Mouse (Mus musculus): ENCODE data around the gene Tmprss2. TPM values are rescaled to one million over a fixed set of nuclear protein-coding genes. Genes with fewer than 3 reads are reported as not detected.

The Tmprss2 gene
- polyA plus RNA-seq, 1 experiment = not detected

GRCm38 (mm10) chr16:97534448-97534847 is 76.5 kb downstream of the Tmprss2 start:
- Histone ChIP-seq H3K4me3 (ENCODE audit: insufficient read depth, low read length) (peak overlapping the region; percentile 18), H3K4me1 (ENCODE audit: control insufficient read depth, insufficient read depth, low read length) (peaks cover 24% of the 10 kb centered on the region), H3K27ac (ENCODE audit: insufficient read depth, low read depth, low read length) (peak overlapping the region; percentile 41)
- TF ChIP-seq POLR2A (IDR thresholded peaks at IDR 0.05; ENCODE audit: borderline replicate concordance, low read depth, low read length) (no peak), CTCF (IDR thresholded peaks at IDR 0.05; ENCODE audit: low read depth, low read length) (no peak)

- H3K4me3 ChIP-seq (ENCODE audit: insufficient read depth, low read length) = no peak overlapping the region
- no peak for TF ChIP-seq POLR2A (IDR thresholded peaks at IDR 0.05; ENCODE audit: borderline replicate concordance, low read depth, low read length)
- peaks cover 24% of the 10 kb centered on the region for H3K4me1 ChIP-seq (ENCODE audit: control insufficient read depth, insufficient read depth, low read length)
- no peak overlapping the region for H3K27ac ChIP-seq (ENCODE audit: insufficient read depth, low read depth, low read length)
Measured at GRCm38 (mm10) chr16:97533751-97534150, 77.2 kb downstream of the Tmprss2 start.

GRCm38 (mm10) chr16:97533126-97533525 is 77.9 kb downstream of the Tmprss2 start:
- Histone ChIP-seq H3K4me3 (ENCODE audit: insufficient read depth, low read length) (no peak overlapping the region), H3K27ac (ENCODE audit: insufficient read depth, low read depth, low read length) (no peak overlapping the region), H3K4me1 (ENCODE audit: control insufficient read depth, insufficient read depth, low read length) (peaks cover 24% of the 10 kb centered on the region)
- TF ChIP-seq POLR2A (IDR thresholded peaks at IDR 0.05; ENCODE audit: borderline replicate concordance, low read depth, low read length) = no peak
- TF ChIP-seq CTCF (IDR thresholded peaks at IDR 0.05; ENCODE audit: low read depth, low read length) = no peak

GRCm38 (mm10) chr16:97529241-97529640 is 81.8 kb downstream of the Tmprss2 start:
- no peak overlapping the region for H3K4me3 ChIP-seq (ENCODE audit: insufficient read depth, low read length)
- TF ChIP-seq CTCF (IDR thresholded peaks at IDR 0.05; ENCODE audit: low read depth, low read length) (no peak), POLR2A (IDR thresholded peaks at IDR 0.05; ENCODE audit: borderline replicate concordance, low read depth, low read length) (no peak)
- peaks cover 11% of the 10 kb centered on the region for H3K4me1 ChIP-seq (ENCODE audit: control insufficient read depth, insufficient read depth, low read length)
- H3K27ac ChIP-seq (ENCODE audit: insufficient read depth, low read depth, low read length) = no peak overlapping the region

- Histone ChIP-seq H3K4me3 (ENCODE audit: insufficient read depth, low read length) (no peak overlapping the region), H3K27ac (ENCODE audit: insufficient read depth, low read depth, low read length) (no peak overlapping the region), H3K4me1 (ENCODE audit: control insufficient read depth, insufficient read depth, low read length) (peaks cover 4% of the 10 kb centered on the region)
- TF ChIP-seq CTCF (IDR thresholded peaks at IDR 0.05; ENCODE audit: low read depth, low read length) (no peak; the same call in 1 of the 2 replicates), POLR2A (IDR thresholded peaks at IDR 0.05; ENCODE audit: borderline replicate concordance, low read depth, low read length) (no peak)
Measured at GRCm38 (mm10) chr16:97523024-97523423, 88.0 kb downstream of the Tmprss2 start.

- TF ChIP-seq CTCF (IDR thresholded peaks at IDR 0.05; ENCODE audit: low read depth, low read length) (no peak), POLR2A (IDR thresholded peaks at IDR 0.05; ENCODE audit: borderline replicate concordance, low read depth, low read length) (no peak)
- Histone ChIP-seq H3K27ac (ENCODE audit: insufficient read depth, low read depth, low read length) (no peak overlapping the region), H3K4me1 (ENCODE audit: control insufficient read depth, insufficient read depth, low read length) (peaks cover 4% of the 10 kb centered on the region), H3K4me3 (ENCODE audit: insufficient read depth, low read length) (no peak overlapping the region)
Measured at GRCm38 (mm10) chr16:97521983-97522382, 89.0 kb downstream of the Tmprss2 start.

- Histone ChIP-seq H3K4me3 (ENCODE audit: insufficient read depth, low read length) (no peak overlapping the region), H3K4me1 (ENCODE audit: control insufficient read depth, insufficient read depth, low read length) (no peaks in the 10 kb centered on the region), H3K27ac (ENCODE audit: insufficient read depth, low read depth, low read length) (no peak overlapping the region)
- TF ChIP-seq CTCF (IDR thresholded peaks at IDR 0.05; ENCODE audit: low read depth, low read length) (no peak), POLR2A (IDR thresholded peaks at IDR 0.05; ENCODE audit: borderline replicate concordance, low read depth, low read length) (no peak)
Measured at GRCm38 (mm10) chr16:97516341-97516740, 94.7 kb downstream of the Tmprss2 start.

Other genes starting within 250 kb of the Tmprss2 start
- gene Mx1, start 148.3 kb downstream of the Tmprss2 start, polyA plus RNA-seq (2012; ENCODE audit: insufficient read depth, insufficient read length, missing spikeins) = 24.2 and 32.2 TPM in 2 replicates
- gene Fam3b, start 96.4 kb downstream of the Tmprss2 start, polyA plus RNA-seq (2012; ENCODE audit: insufficient read depth, insufficient read length, missing spikeins) = not detected in 2 replicates
- not detected in 2 replicates for gene Ripk4, start 152.6 kb upstream of the Tmprss2 start, polyA plus RNA-seq (2012; ENCODE audit: insufficient read depth, insufficient read length, missing spikeins)
- gene Prdm15, start 240.7 kb upstream of the Tmprss2 start, polyA plus RNA-seq (2012; ENCODE audit: insufficient read depth, insufficient read length, missing spikeins) = 4.4 and 7.5 TPM in 2 replicates

All from bone marrow macrophage, adult 2 months (primary cell).